Mouse (Mus musculus): ENCODE measurements around the gene Acta2.

DNA sequence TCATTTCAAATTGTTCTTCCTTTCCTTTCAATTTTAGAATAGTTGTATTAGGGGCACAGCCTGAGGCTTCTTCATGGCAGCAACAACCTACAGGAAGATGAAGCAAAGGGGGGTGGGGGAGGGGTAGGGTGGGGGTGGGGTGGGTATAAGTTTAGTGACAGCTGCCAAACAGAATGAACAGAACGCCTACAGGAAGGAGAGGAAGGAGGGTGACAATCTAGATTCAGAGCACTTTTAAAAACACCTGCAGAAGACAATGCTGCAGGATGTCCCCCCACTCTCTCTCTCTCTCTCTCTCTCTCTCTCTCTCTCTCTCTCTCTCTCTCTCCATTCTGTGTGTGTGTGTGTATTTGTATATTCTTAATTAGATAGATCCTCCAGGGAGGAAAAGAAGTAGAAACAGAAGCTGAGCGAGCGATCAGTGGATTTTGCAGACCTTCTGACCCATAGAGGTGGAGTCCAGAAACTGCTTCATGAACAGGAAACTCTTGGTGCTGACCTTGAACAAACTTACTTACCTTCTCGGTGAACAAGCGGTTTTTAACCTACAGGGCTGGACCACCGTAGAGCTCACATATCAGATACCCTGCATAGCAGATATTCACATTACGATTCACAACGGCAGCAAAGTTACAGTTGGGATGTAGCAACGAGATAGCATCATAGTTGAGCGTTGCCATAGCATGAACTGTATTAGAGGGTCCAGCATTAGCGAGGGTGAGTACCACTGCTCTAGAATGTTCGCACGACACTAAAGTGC, 32.4 kb upstream of the Acta2 start:
- TF ChIP-seq CTCF (IDR thresholded peaks at IDR 0.05; ENCODE audit: insufficient read depth, low read depth, low read length) (no peak), POLR2A (IDR thresholded peaks at IDR 0.05; ENCODE audit: insufficient read depth, low read depth, low read length) (no peak)

All from olfactory bulb, adult 2 months (tissue).